Mouse (Mus musculus) limb, embryonic 14.5 days (tissue): ENCODE results near the gene Rgs9. TPM values are rescaled to one million over a fixed set of nuclear protein-coding genes. Genes with fewer than 3 reads are reported as not detected.

ENCODE experiments used
- ATAC-seq: fragments of 200-750 bp; cut with Nextera tagmentation; 2 replicates; pipeline ENCODE4 v1.8.0; 2017; ENCODE audit warnings: low read depth, moderate number of reproducible peaks, moderate TSS enrichment; ENCODE audit not compliant: low FRiP score
- DNase-seq: peaks from one replicate; pipeline ENCODE4 v3.0.0-alpha.2; 2015; ENCODE audit warnings: low spot score
- H3K27ac ChIP-seq: fragments of 300-500 bp; sonication (generic); replicated peaks from 2 replicates; pipeline ENCODE4 v1.5.1; 2014; ENCODE audit warnings: low read depth, mild to moderate bottlenecking, low read length, moderate library complexity, mixed read lengths
- H3K27me3 ChIP-seq: fragments of 300-500 bp; sonication (generic); 2 replicates; pipeline ENCODE4 v1.6.1; 2014; ENCODE audit warnings: low read length, mixed read lengths; ENCODE audit not compliant: control insufficient read depth, insufficient read depth
- H3K36me3 ChIP-seq: fragments of 300-500 bp; sonication (generic); 2 replicates; pipeline ENCODE4 v1.6.1; 2014; ENCODE audit warnings: mild to moderate bottlenecking, low read length, moderate library complexity, mixed read lengths; ENCODE audit not compliant: control insufficient read depth, insufficient read depth
- H3K4me1 ChIP-seq: fragments of 300-500 bp; sonication (generic); 2 replicates; pipeline ENCODE4 v1.6.1; 2014; ENCODE audit warnings: antibody characterized with exemption, low read length, mixed read lengths; ENCODE audit not compliant: control insufficient read depth, insufficient read depth
- H3K4me2 ChIP-seq: fragments of 300-500 bp; sonication (generic); replicated peaks from 2 replicates; pipeline ENCODE4 v1.6.1; 2014; ENCODE audit warnings: low read depth, mild to moderate bottlenecking, low read length, moderate library complexity; ENCODE audit not compliant: severe bottlenecking
- H3K4me3 ChIP-seq: fragments of 300-500 bp; sonication (generic); replicated peaks from 2 replicates; pipeline ENCODE4 v1.5.1; 2014; ENCODE audit warnings: low read length
- H3K9ac ChIP-seq: fragments of 300-500 bp; sonication (generic); 2 replicates; pipeline ENCODE4 v1.6.1; 2014; ENCODE audit warnings: mild to moderate bottlenecking, low read depth, low read length, moderate library complexity; ENCODE audit not compliant: severe bottlenecking
- H3K9me3 ChIP-seq: fragments of 300-500 bp; sonication (generic); 2 replicates; pipeline ENCODE4 v1.6.1; 2016; ENCODE audit warnings: low read length; ENCODE audit not compliant: control insufficient read depth
- POLR2A ChIP-seq: fragments of 200-500 bp; IDR thresholded peaks from 2 replicates; pipeline ENCODE4 v1.8.0; 2012; ENCODE audit warnings: inconsistent platforms, mild to moderate bottlenecking, moderate library complexity, borderline replicate concordance; ENCODE audit not compliant: insufficient read depth, insufficient read length; ENCODE audit errors: extremely low read depth
- WGBS: fragments of 180-500 bp; shearing (Covaris S2); extraction: QIAGEN DNeasy Blood & Tissue Kit; methylation state at CpG from one replicate; pipeline ENCODE4 v1.1.7; 2014; 5-methylcytosine and 5-hydroxymethylcytosine counted together
- polyA plus RNA-seq, 2 experiments: library from polyadenylated mRNA; depleted of rRNA in 1 of 2; stranded (reverse) in 1 of 2; unstranded in 1 of 2; fragments of >200 nt; fragmentation: Nextera tagmentation in 1 of 2; extraction: Ambion mirVana in 1 of 2; gene quantifications; 2 replicates each; pipeline versions ENCODE4 v1.2.1 to v1.2.3; 2012 to 2014

Gene Rgs9
- polyA plus RNA-seq, 2 experiments: 2.1 to 6.1 TPM

- DNase-seq (peak; percentile 32), ATAC-seq (no peak)
- H3K27ac ChIP-seq: no peak overlapping the region
- no peak for TF ChIP-seq POLR2A
- no peaks in the 10 kb centered on the region for H3K36me3 ChIP-seq
- H3K4me3 ChIP-seq: no peak overlapping the region
- no peaks in the 10 kb centered on the region for H3K4me1 ChIP-seq
- no peaks in the 10 kb centered on the region for H3K9me3 ChIP-seq
- H3K4me2 ChIP-seq: no peak overlapping the region
- WGBS: 68% methylated on average over 4 of the region's 4 CpGs
- no peak overlapping the region for H3K9ac ChIP-seq
- H3K27me3 ChIP-seq: no peaks in the 10 kb centered on the region
Observed at GRCm38 (mm10) chr11:109240126-109240525, 57.8 kb downstream of the Rgs9 start.

- WGBS: 73% methylated on average over 6 of the region's 6 CpGs
- H3K36me3 ChIP-seq: no peaks in the 10 kb centered on the region
- TF ChIP-seq POLR2A: no peak
- ATAC-seq: no peak
- H3K27me3 ChIP-seq: no peaks in the 10 kb centered on the region
- H3K27ac ChIP-seq: no peak overlapping the region
- no peak overlapping the region for H3K4me2 ChIP-seq
- no peak for DNase-seq
- H3K9ac ChIP-seq: no peak overlapping the region
- H3K4me3 ChIP-seq: no peak overlapping the region
- H3K9me3 ChIP-seq: no peaks in the 10 kb centered on the region
- no peaks in the 10 kb centered on the region for H3K4me1 ChIP-seq
Observed at GRCm38 (mm10) chr11:109238671-109239070, 59.3 kb downstream of the Rgs9 start.

GRCm38 (mm10) chr11:109237796-109238195 is 60.1 kb downstream of the Rgs9 start:
- H3K27ac ChIP-seq: no peak overlapping the region
- no peak for ATAC-seq
- no peak for DNase-seq
- H3K36me3 ChIP-seq: no peaks in the 10 kb centered on the region
- 40% methylated on average over 8 of the region's 8 CpGs for WGBS
- H3K4me3 ChIP-seq: no peak overlapping the region
- H3K4me1 ChIP-seq: no peaks in the 10 kb centered on the region
- H3K9me3 ChIP-seq: no peaks in the 10 kb centered on the region
- no peaks in the 10 kb centered on the region for H3K27me3 ChIP-seq
- H3K9ac ChIP-seq: no peak overlapping the region
- no peak overlapping the region for H3K4me2 ChIP-seq
- no peak for TF ChIP-seq POLR2A

GRCm38 (mm10) chr11:109233627-109234026 is 64.3 kb downstream of the Rgs9 start:
- H3K36me3 ChIP-seq: no peaks in the 10 kb centered on the region
- no peak overlapping the region for H3K4me3 ChIP-seq
- H3K27me3 ChIP-seq: no peaks in the 10 kb centered on the region
- H3K4me1 ChIP-seq: no peaks in the 10 kb centered on the region
- no peak for TF ChIP-seq POLR2A
- WGBS: 82% methylated on average over 3 of the region's 3 CpGs
- H3K9ac ChIP-seq: no peak overlapping the region
- ATAC-seq (no peak), DNase-seq (no peak)
- no peak overlapping the region for H3K4me2 ChIP-seq
- no peaks in the 10 kb centered on the region for H3K9me3 ChIP-seq
- no peak overlapping the region for H3K27ac ChIP-seq

- ATAC-seq: no peak
- WGBS: 87% methylated on average over 6 of the region's 6 CpGs
- H3K4me1 ChIP-seq: no peaks in the 10 kb centered on the region
Observed at GRCm38 (mm10) chr11:109232811-109233210, 65.1 kb downstream of the Rgs9 start.

GRCm38 (mm10) chr11:109227139-109227538 is 70.8 kb downstream of the Rgs9 start:
- ATAC-seq: no peak
- no peaks in the 10 kb centered on the region for H3K36me3 ChIP-seq
- TF ChIP-seq POLR2A: no peak
- no peaks in the 10 kb centered on the region for H3K4me1 ChIP-seq
- no peaks in the 10 kb centered on the region for H3K9me3 ChIP-seq
- H3K27me3 ChIP-seq: no peaks in the 10 kb centered on the region
- H3K27ac ChIP-seq: no peak overlapping the region
- H3K4me2 ChIP-seq: no peak overlapping the region
- 89% methylated on average over 12 of the region's 12 CpGs for WGBS
- no peak overlapping the region for H3K4me3 ChIP-seq
- no peak for DNase-seq
- no peak overlapping the region for H3K9ac ChIP-seq

More at GRCm38 (mm10) chr11:109232811-109233210, 65.1 kb downstream of the Rgs9 start:
- no peak overlapping the region for H3K4me2 ChIP-seq
- no peak for TF ChIP-seq POLR2A
- H3K36me3 ChIP-seq: no peaks in the 10 kb centered on the region
- H3K9ac ChIP-seq: no peak overlapping the region
- no peak overlapping the region for H3K4me3 ChIP-seq
- no peaks in the 10 kb centered on the region for H3K27me3 ChIP-seq
- H3K27ac ChIP-seq: no peak overlapping the region
- H3K9me3 ChIP-seq: no peaks in the 10 kb centered on the region
- DNase-seq: no peak
